Mouse (Mus musculus) heart, postnatal 0 days (tissue): ENCODE data around the gene Cars.

Experiments used
- CTCF ChIP-seq: IDR thresholded peaks from 2 replicates; pipeline ENCODE4 v1.5.1; 2016; ENCODE audit warnings: antibody characterized with exemption, control low read depth, low read depth
- EP300 ChIP-seq: IDR thresholded peaks from 2 replicates; pipeline ENCODE4 v1.6.1; 2016; ENCODE audit warnings: antibody characterized with exemption, low read depth

- TF ChIP-seq EP300 (no peak), CTCF (no peak)
Measured at GRCm38 (mm10) chr7:143538671-143539070, 61.2 kb downstream of the Cars start.
